Mouse (Mus musculus): ENCODE results near the gene Nceh1.

GRCm38 (mm10) chr3:27267887-27268286, 85.1 kb downstream of the Nceh1 start:
- no peak for TF ChIP-seq ZNF384 (IDR thresholded peaks at IDR 0.05; ENCODE audit: low read depth, low read length)
- TF ChIP-seq CHD1 (IDR thresholded peaks at IDR 0.05; ENCODE audit: low read depth, low read length): no peak
- TF ChIP-seq NRF1 (IDR thresholded peaks at IDR 0.05; ENCODE audit: insufficient read depth, low read depth, low read length, poor library complexity, severe bottlenecking): no peak
- no peak for TF ChIP-seq TBP (IDR thresholded peaks at IDR 0.05; ENCODE audit: low read depth, low read length)
- TF ChIP-seq EP300 (IDR thresholded peaks at IDR 0.05; ENCODE audit: low read depth in 1 of 2, low read length in 2 of 2): no peak
- no peak for TF ChIP-seq POLR2A (IDR thresholded peaks at IDR 0.05; ENCODE audit: control insufficient read depth in 1 of 2, insufficient read depth in 1 of 2, low read depth in 1 of 2, low read length in 2 of 2, poor library complexity in 1 of 2)
- TF ChIP-seq CTCF (IDR thresholded peaks at IDR 0.05 in 2 of 3, conservative IDR thresholded peaks at IDR 0.05 in 1 of 3; ENCODE audit: control insufficient read depth in 1 of 3, insufficient read depth in 1 of 3, low read depth in 2 of 3, low read length in 3 of 3, poor library complexity in 1 of 3, severe bottlenecking in 1 of 3): no peak
- TF ChIP-seq MAFK (IDR thresholded peaks at IDR 0.05; ENCODE audit: borderline replicate concordance, low read depth, low read length): no peak
- TF ChIP-seq POLR2AphosphoS5 (IDR thresholded peaks at IDR 0.05; ENCODE audit: borderline replicate concordance, low read depth, low read length): no peak
- TF ChIP-seq MAX (IDR thresholded peaks at IDR 0.05; ENCODE audit: low read length): no peak
- no peak for TF ChIP-seq ELF1 (IDR thresholded peaks at IDR 0.05; ENCODE audit: low read depth, low read length)
- TF ChIP-seq ZC3H11A (IDR thresholded peaks at IDR 0.05; ENCODE audit: low read depth, low read length): no peak
- TF ChIP-seq POLR2AphosphoS2 (IDR thresholded peaks at IDR 0.05; ENCODE audit: low read length): no peak

Data from MEL (cell line).